Mouse (Mus musculus) G1E (cell line): ENCODE results near the gene Trim71.

Experiments
- CTCF ChIP-seq: IDR thresholded peaks from 2 replicates; pipeline ENCODE4 v1.5.1; 2012; ENCODE audit warnings: low read depth, low read length, inconsistent platforms, mixed read lengths
- GATA1 ChIP-seq: IDR thresholded peaks from 2 replicates; pipeline ENCODE4 v1.6.1; 2012; ENCODE audit warnings: borderline replicate concordance, low read length, inconsistent platforms, mixed read lengths
- GATA2 ChIP-seq: IDR thresholded peaks from 2 replicates; pipeline ENCODE4 v1.6.1; 2012; ENCODE audit warnings: low read depth, low read length, inconsistent platforms, borderline replicate concordance
- POLR2AphosphoS5 ChIP-seq: IDR thresholded peaks from 2 replicates; pipeline ENCODE4 v1.6.1; 2012; ENCODE audit warnings: low read depth, low read length, inconsistent platforms; ENCODE audit not compliant: insufficient replicate concordance

DNA sequence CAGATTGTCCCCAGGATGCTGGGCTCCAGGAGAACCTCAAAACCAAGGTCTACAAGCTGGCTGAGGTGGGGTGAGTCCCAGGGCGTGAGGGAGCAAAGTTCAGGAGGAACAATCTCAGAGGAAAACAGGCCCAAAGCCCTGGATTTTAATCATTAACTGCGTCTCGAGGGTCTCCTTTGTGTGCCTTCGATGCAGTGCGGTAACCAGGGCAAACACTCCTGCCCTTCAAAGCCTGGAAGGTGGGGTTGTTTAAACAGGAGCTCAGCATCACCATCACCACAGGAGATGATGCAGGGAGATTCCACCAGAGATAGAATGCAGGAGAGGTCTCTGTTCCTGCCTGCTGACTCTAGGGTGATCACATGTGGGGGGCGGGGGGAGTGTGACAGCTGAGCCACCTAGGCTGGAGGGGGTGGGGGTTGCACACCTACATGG is 16.5 kb downstream of the Trim71 start:
- TF ChIP-seq CTCF (no peak), POLR2AphosphoS5 (no peak), GATA2 (no peak), GATA1 (no peak)
